Mouse (Mus musculus): Measurements from ENCODE around the gene Ccnf.
A peak's percentile ranks its signal among the peaks of the same experiment; 100 is the strongest.

The Ccnf gene

GRCm38 (mm10) chr17:24251320-24252069 lies at the start of gene Ccnf:
Ccnf (minus strand) TSS chr17:24251484.
- DNase-seq, result peak; percentile 100

- no peak for DNase-seq
Observed at GRCm38 (mm10) chr17:24300651-24301050, 49.4 kb upstream of the Ccnf start.

- no peak for DNase-seq
Observed at GRCm38 (mm10) chr17:24289338-24289737, 38.1 kb upstream of the Ccnf start.

- no peak for DNase-seq
Observed at GRCm38 (mm10) chr17:24288477-24288876, 37.2 kb upstream of the Ccnf start.

GRCm38 (mm10) chr17:24285680-24286079 lies 34.4 kb upstream of the Ccnf start:
- DNase-seq, result no peak

GRCm38 (mm10) chr17:24283266-24283818 lies 32.1 kb upstream of the Ccnf start:
- no peak for DNase-seq

GRCm38 (mm10) chr17:24282637-24283036 lies 31.4 kb upstream of the Ccnf start:
- DNase-seq, result no peak

GRCm38 (mm10) chr17:24279907-24280306 lies 28.6 kb upstream of the Ccnf start:
- no peak for DNase-seq

- no peak for DNase-seq
Observed at GRCm38 (mm10) chr17:24267133-24267532, 15.8 kb upstream of the Ccnf start.

- peak; percentile 39 for DNase-seq
Observed at GRCm38 (mm10) chr17:24264766-24265165, 13.5 kb upstream of the Ccnf start.

- DNase-seq, result no peak
Observed at GRCm38 (mm10) chr17:24260516-24260915, 9.2 kb upstream of the Ccnf start.

- DNase-seq, result peak; percentile 11
Observed at GRCm38 (mm10) chr17:24259702-24260101, 8.4 kb upstream of the Ccnf start.

- DNase-seq, result peak; percentile 60
Observed at GRCm38 (mm10) chr17:24258981-24259380, 7.7 kb upstream of the Ccnf start.

- no peak for DNase-seq
Observed at GRCm38 (mm10) chr17:24252329-24252728, 1.0 kb upstream of the Ccnf start.

GRCm38 (mm10) chr17:24250988-24251319 lies 330 bp downstream of the Ccnf start:
- DNase-seq, result no peak

GRCm38 (mm10) chr17:24248641-24249040 lies 2.6 kb downstream of the Ccnf start:
- peak; percentile 53 for DNase-seq

- DNase-seq, result no peak
Observed at GRCm38 (mm10) chr17:24244061-24244460, 7.2 kb downstream of the Ccnf start.

GRCm38 (mm10) chr17:24243311-24243969 lies 7.8 kb downstream of the Ccnf start:
- no peak for DNase-seq

GRCm38 (mm10) chr17:24236921-24237320 lies 14.4 kb downstream of the Ccnf start:
- peak; percentile 94 for DNase-seq

GRCm38 (mm10) chr17:24236479-24236878 lies 14.8 kb downstream of the Ccnf start:
- no peak for DNase-seq

GRCm38 (mm10) chr17:24227941-24228340 lies 23.3 kb downstream of the Ccnf start:
- peak; percentile 85 for DNase-seq

GRCm38 (mm10) chr17:24226721-24227120 lies 24.6 kb downstream of the Ccnf start:
- no peak for DNase-seq

- DNase-seq, result no peak
Observed at GRCm38 (mm10) chr17:24225851-24226250, 25.4 kb downstream of the Ccnf start.

GRCm38 (mm10) chr17:24224741-24225140 lies 26.5 kb downstream of the Ccnf start:
- DNase-seq, result no peak

Data from heart, adult 11 months (tissue).